Mouse (Mus musculus): ENCODE data around the gene Ctsk.

Ctsk gene

GRCm38 (mm10) chr3:95499024-95499423, at the start of gene Ctsk:
Gene Ctsk, plus strand, starts transcription at chr3:95499256.
- no peak for DNase-seq (ENCODE audit: low spot score)

DNA sequence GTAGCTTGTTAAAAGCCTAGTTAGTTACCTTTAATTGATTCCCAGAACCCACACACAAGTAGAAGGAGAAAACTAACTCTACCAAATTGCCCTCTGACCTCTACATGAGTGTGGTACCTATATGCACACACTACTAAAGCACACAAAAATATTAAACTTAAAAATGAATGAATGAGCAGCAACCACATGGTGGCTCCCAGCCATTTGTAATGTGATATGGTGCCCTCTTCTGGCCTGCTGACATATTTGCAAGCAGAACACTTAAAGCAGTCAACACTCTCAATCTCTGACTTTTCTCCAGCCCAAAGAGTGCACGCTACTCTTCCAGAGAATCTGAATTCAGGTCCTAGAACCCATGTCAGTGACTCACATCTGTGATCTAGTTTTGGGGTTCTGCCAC, 48.6 kb upstream of the Ctsk start:
- no peak for DNase-seq (ENCODE audit: low spot score)

- DNase-seq (ENCODE audit: low spot score), result no peak
These were observed 48.1 kb upstream of the Ctsk start for GRCm38 (mm10) chr3:95450915-95451314.

- DNase-seq (ENCODE audit: low spot score), result no peak
These were observed 42.7 kb upstream of the Ctsk start for GRCm38 (mm10) chr3:95456367-95456766.

DNA sequence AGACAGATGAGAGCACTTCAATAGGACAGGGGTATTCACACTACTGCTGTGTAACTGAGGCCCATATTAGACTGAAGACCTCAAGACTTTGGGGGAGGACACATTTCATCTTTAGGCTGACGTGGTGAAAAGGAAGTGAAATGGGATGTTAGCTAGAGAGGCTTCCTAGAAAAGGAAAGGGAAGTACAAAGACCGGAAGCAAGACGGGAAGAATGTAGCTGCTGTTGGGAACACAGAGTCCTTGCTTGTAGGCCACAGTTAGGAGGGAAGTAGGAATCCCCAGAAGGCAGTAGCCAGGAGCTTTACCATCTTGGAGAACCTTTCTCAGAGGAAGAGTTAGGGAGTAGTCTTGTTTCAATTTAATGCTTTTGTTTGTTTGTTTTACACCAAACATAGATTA, 41.3 kb upstream of the Ctsk start:
- DNase-seq (ENCODE audit: low spot score), result no peak

DNA sequence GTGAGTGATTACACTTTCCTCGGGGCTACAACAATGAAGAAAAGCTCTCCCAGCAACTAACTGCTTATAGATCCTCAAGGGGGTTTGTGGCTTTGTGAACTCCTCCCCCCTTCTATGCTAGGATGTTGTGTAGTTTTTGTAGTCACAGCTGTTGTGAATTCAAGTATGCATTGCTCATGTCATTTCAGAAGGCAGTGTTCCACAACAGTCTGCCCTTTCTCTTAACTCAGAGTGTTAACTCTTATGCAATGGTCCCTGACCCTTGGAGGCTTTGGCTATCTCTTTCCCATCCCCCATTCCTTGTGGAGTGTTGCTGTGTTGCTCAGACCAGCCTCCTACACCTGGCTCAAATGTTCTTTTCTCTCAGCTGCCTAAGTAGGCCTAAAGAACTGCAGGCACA, 39.7 kb upstream of the Ctsk start:
- DNase-seq (ENCODE audit: low spot score), result no peak

GRCm38 (mm10) chr3:95463852-95464251, 35.2 kb upstream of the Ctsk start:
- no peak for DNase-seq (ENCODE audit: low spot score)

DNA sequence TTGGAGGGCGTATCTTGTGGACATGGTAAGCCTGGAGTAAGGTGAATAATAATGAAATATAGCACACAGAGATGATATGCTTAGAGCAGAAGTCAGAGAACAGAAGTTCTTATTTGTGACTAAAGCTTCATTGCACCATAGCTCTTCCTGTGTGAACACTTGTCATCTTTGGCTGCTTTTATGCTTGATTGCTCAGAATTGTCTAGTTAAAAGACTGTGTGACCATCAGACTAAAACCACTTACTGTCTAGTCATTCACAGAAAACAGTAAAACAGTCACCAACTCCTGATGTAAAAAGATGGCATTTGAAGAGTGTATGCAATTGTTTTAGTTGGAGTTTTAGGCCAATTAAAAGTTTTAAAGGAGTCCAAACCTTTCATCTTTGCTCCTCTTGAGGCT, 20.1 kb upstream of the Ctsk start:
- no peak for DNase-seq (ENCODE audit: low spot score)

GRCm38 (mm10) chr3:95486421-95486820, 12.6 kb upstream of the Ctsk start:
- DNase-seq (ENCODE audit: low spot score), result no peak

DNA sequence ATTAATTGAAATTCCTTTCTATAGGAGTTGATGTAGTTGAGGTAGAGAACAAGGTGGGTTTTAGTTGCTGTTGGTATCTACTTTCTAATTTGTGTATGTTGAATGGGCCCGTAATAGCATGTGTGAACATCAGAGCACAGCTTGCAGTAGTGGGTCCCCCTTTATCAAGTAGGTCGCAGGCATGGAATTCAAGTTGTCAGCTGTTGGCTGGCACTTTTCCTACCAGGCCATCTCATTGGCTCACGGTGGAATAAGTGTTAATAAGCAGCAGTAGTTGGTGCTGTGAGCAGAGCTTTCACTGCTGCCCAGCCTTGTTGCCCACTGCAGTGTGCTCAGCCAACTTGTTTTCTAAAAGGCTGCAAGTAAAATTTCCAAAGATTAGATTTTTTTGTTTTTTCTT, 10.4 kb upstream of the Ctsk start:
- DNase-seq (ENCODE audit: low spot score), result no peak

DNA sequence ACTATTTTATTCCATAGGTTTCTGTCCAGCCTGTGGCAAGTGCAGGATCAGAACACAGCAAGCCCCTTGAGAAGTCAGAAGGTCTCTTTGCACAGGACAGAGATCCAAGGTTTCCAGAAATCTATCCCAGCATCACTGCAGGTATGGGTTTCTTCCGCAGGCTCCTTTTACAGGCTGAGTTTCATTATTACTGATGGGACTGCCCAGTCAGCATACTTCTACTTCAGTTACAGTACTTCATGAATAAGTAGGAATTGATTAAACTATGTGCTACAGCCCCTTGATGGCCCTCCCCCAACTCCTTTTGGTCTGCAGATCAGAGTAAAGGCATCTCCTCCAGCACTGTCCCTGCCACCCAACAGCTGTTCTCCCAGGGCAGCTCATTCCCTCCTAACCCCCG, 8.8 kb upstream of the Ctsk start:
- no peak for DNase-seq (ENCODE audit: low spot score)

DNA sequence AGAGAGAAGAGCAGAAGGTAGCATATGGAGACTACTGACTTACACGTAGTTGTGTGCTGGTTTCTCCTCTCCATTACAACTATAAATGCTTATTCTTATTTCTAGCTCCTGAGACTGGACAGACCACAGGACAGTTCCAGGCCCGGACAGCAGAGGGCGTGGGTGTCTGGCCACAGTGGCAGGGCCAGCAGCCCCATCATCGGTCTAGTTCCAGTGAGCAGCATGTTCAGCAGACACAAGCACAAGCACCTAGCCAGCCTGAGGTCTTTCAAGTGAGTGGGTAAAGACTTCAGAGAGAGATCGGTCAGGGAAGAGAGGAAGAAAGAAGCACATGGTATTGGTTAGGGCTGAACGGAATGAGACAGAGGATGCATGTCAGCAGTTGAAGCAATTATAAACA, 4.7 kb upstream of the Ctsk start:
- DNase-seq (ENCODE audit: low spot score), result no peak

GRCm38 (mm10) chr3:95498229-95498628, 827 bp upstream of the Ctsk start:
- DNase-seq (ENCODE audit: low spot score), result no peak

- no peak for DNase-seq (ENCODE audit: low spot score)
These were observed 562 bp downstream of the Ctsk start for GRCm38 (mm10) chr3:95499496-95500140.

- no peak for DNase-seq (ENCODE audit: low spot score)
These were observed 3.3 kb downstream of the Ctsk start for GRCm38 (mm10) chr3:95502312-95502711.

- DNase-seq (ENCODE audit: low spot score), result no peak
These were observed 10.3 kb downstream of the Ctsk start for GRCm38 (mm10) chr3:95509348-95509747.

DNA sequence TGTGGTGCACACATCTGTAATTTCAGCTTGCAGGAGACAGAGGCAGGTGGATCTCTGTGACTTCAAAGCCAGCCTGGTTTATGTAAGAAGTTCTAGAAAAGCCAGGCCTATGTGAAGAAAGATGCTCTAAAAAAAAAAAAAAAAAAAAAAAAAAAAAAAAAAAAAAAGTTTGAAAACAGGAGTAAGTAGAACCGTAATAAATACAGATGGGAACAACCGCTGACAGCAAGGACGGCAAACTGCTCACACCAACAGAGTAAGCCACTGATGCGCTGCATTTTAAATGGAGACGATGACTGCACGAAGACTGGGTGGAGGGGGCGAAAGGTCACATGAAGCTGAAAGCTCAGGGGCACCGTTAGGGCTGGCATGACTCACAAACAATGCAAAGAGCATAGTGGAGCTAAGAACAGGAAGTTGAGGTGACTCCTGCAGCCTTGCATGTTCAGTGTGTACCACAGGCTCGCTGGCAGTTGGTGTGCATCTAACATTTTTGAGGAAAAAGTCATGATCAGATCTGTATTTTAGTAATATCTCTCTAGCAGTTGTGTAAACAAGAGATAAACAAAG, 12.6 kb downstream of the Ctsk start:
- DNase-seq (ENCODE audit: low spot score), result no peak

GRCm38 (mm10) chr3:95516614-95517041, 17.6 kb downstream of the Ctsk start:
- no peak for DNase-seq (ENCODE audit: low spot score)

GRCm38 (mm10) chr3:95517493-95517898, 18.4 kb downstream of the Ctsk start:
- DNase-seq (ENCODE audit: low spot score), result no peak

GRCm38 (mm10) chr3:95518891-95519290, 19.8 kb downstream of the Ctsk start:
- no peak for DNase-seq (ENCODE audit: low spot score)

GRCm38 (mm10) chr3:95519315-95519714, 20.3 kb downstream of the Ctsk start:
- no peak for DNase-seq (ENCODE audit: low spot score)

- DNase-seq (ENCODE audit: low spot score), result no peak
These were observed 21.0 kb downstream of the Ctsk start for GRCm38 (mm10) chr3:95520100-95520499.

- DNase-seq (ENCODE audit: low spot score), result no peak
These were observed 22.1 kb downstream of the Ctsk start for GRCm38 (mm10) chr3:95521168-95521567.

DNA sequence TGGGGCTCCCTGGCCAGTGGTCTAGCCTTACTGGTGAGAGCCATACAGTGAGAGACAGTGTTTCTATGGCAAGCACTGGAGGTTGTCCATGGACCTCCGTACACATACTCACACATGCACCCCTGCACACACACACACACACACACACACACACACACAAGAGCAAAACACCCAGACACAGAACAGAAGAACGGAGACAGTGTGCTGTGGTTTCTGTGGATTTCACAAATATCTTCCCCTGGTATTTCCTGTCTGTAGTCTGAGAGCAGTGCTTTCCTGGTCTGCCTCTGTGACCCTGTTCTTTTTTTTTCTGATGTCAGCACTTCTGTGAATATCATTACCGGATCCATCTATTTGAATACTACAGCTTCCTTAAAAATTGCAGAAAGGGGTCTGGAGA, 24.6 kb downstream of the Ctsk start:
- no peak for DNase-seq (ENCODE audit: low spot score)
